Mouse (Mus musculus): ENCODE results near the gene Wdr83os.
"Not testable (repeated sequence)": the region's sequence is repeated elsewhere in the genome, so short reads cannot be mapped to it uniquely, and the experiment has no call there.

Gene Wdr83os

GRCm38 (mm10) chr8:85120251-85120650 is 39.7 kb downstream of the Wdr83os start:
- DNase-seq: not testable (repeated sequence)

- no peak for DNase-seq
Measured at GRCm38 (mm10) chr8:85122995-85123394, 42.5 kb downstream of the Wdr83os start, which contains the start of gene Zfp791. Gene Zfp791, minus strand, starts transcription at chr8:85123095.

GRCm38 (mm10) chr8:85123691-85124090 is 43.2 kb downstream of the Wdr83os start:
- DNase-seq: no peak

All from kidney, postnatal 10 days (tissue).